Mouse (Mus musculus) kidney, embryonic 14.5 days (tissue): ENCODE results near the gene Mib2. TPM values are rescaled to one million over a fixed set of nuclear protein-coding genes. Genes with fewer than 3 reads are reported as not detected.

Experiments used
- polyA plus RNA-seq: library from polyadenylated mRNA; unstranded; fragments of >200 nt; fragmentation: Nextera tagmentation; extraction: Ambion mirVana; gene quantifications from 2 replicates; pipeline ENCODE4 v1.2.1, GENCODE M21; 2014

The Mib2 gene
- polyA plus RNA-seq, 1 experiment from 2014 or later, result 18.0 TPM

Other genes starting within 250 kb of the Mib2 start
- 0.44 and 0.57 TPM in 2 replicates for gene Tmem52, start 200.1 kb downstream of the Mib2 start, polyA plus RNA-seq
- 493 and 553 TPM in 2 replicates for gene Gnb1, start 177.8 kb downstream of the Mib2 start, polyA plus RNA-seq
- gene Nadk, start 106.8 kb downstream of the Mib2 start, polyA plus RNA-seq, result 58.7 and 99.9 TPM in 2 replicates
- gene Slc35e2, start 67.8 kb downstream of the Mib2 start, polyA plus RNA-seq, result 7.7 and 10.3 TPM in 2 replicates
- 51.9 and 57.0 TPM in 2 replicates for gene Cdk11b, start 44.3 kb downstream of the Mib2 start, polyA plus RNA-seq
- gene Gm10563, start 23.8 kb downstream of the Mib2 start, polyA plus RNA-seq, result not detected in 2 replicates
- 28.9 and 43.1 TPM in 2 replicates for gene Mmp23, start 15.8 kb downstream of the Mib2 start, polyA plus RNA-seq
- gene Fndc10, start 25.1 kb upstream of the Mib2 start, polyA plus RNA-seq, result 2.8 and 4.5 TPM in 2 replicates
- gene Ssu72, start 35.6 kb upstream of the Mib2 start, polyA plus RNA-seq, result 149 and 178 TPM in 2 replicates
- gene Tmem240, start 65.6 kb upstream of the Mib2 start, polyA plus RNA-seq, result 0.49 and 0.88 TPM in 2 replicates
- 85.8 and 112 TPM in 2 replicates for gene Atad3a, start 91.9 kb upstream of the Mib2 start, polyA plus RNA-seq
- gene Vwa1, start 105.5 kb upstream of the Mib2 start, polyA plus RNA-seq, result 4.1 and 4.9 TPM in 2 replicates
- 0.20 and 0.32 TPM in 2 replicates for gene Tmem88b, start 116.7 kb upstream of the Mib2 start, polyA plus RNA-seq
- 0.40 and 0.43 TPM in 2 replicates for gene Ankrd65, start 121.2 kb upstream of the Mib2 start, polyA plus RNA-seq
- gene Mrpl20, start 133.7 kb upstream of the Mib2 start, polyA plus RNA-seq, result 226 and 291 TPM in 2 replicates
- gene Ccnl2, start 143.3 kb upstream of the Mib2 start, polyA plus RNA-seq, result 115 and 174 TPM in 2 replicates
- gene Aurkaip1, start 162.1 kb upstream of the Mib2 start, polyA plus RNA-seq, result 134 and 155 TPM in 2 replicates
- 72.1 and 75.1 TPM in 2 replicates for gene Mxra8, start 170.5 kb upstream of the Mib2 start, polyA plus RNA-seq
- 6.3 and 7.2 TPM in 2 replicates for gene Dvl1, start 178.2 kb upstream of the Mib2 start, polyA plus RNA-seq
- 0.14 and 0.38 TPM in 2 replicates for gene Tas1r3, start 194.2 kb upstream of the Mib2 start, polyA plus RNA-seq
- 11.1 and 18.8 TPM in 2 replicates for gene Cptp, start 200.2 kb upstream of the Mib2 start, polyA plus RNA-seq
- 73.1 and 74.6 TPM in 2 replicates for gene Ints11, start 200.3 kb upstream of the Mib2 start, polyA plus RNA-seq
- gene Pusl1, start 222.6 kb upstream of the Mib2 start, polyA plus RNA-seq, result 41.4 and 50.5 TPM in 2 replicates
- 10.3 and 15.5 TPM in 2 replicates for gene Acap3, start 222.6 kb upstream of the Mib2 start, polyA plus RNA-seq